Mouse (Mus musculus): ENCODE measurements around the gene Cenps. TPM values are rescaled to one million over a fixed set of nuclear protein-coding genes. Genes with fewer than 3 reads are reported as not detected.

Gene Cenps
- polyA plus RNA-seq, 1 experiment from 2014 or later, result 64.8 TPM

- no peak for DNase-seq (ENCODE audit: extremely low spot score, low spot score)
- 89% methylated on average over 11 of the region's 11 CpGs for whole genome bisulfite sequencing
- Histone ChIP-seq H3K27me3 (ENCODE audit: poor library complexity, severe bottlenecking) (no peaks in the 10 kb centered on the region), H3K4me3 (no peak overlapping the region), H3K27ac (no peak overlapping the region), H3K36me3 (replicated peaks) (peaks cover 64% of the 10 kb centered on the region), H3K4me1 (peaks cover 19% of the 10 kb centered on the region), H3K9me3 (peaks cover 4% of the 10 kb centered on the region; the same call in 1 of the 2 replicates)
These were observed 12.8 kb upstream of the Cenps start for GRCm38 (mm10) chr4:149150256-149150655.

GRCm38 (mm10) chr4:149149611-149150010, 12.2 kb upstream of the Cenps start:
- Histone ChIP-seq H3K36me3 (replicated peaks) (peaks cover 57% of the 10 kb centered on the region), H3K9me3 (no peaks in the 10 kb centered on the region), H3K4me3 (no peak overlapping the region), H3K27ac (no peak overlapping the region), H3K4me1 (peaks cover 21% of the 10 kb centered on the region), H3K27me3 (ENCODE audit: poor library complexity, severe bottlenecking) (no peaks in the 10 kb centered on the region)
- no peak for DNase-seq (ENCODE audit: extremely low spot score, low spot score)
- 84% methylated on average over 7 of the region's 7 CpGs for WGBS

GRCm38 (mm10) chr4:149149196-149149595, 11.8 kb upstream of the Cenps start:
- no peak overlapping the region for H3K27ac ChIP-seq
- 88% methylated on average over 9 of the region's 9 CpGs for WGBS
- peaks cover 53% of the 10 kb centered on the region for H3K36me3 ChIP-seq (replicated peaks)
- no peak overlapping the region for H3K4me3 ChIP-seq
- H3K27me3 ChIP-seq (ENCODE audit: poor library complexity, severe bottlenecking), result no peaks in the 10 kb centered on the region
- H3K4me1 ChIP-seq, result peaks cover 22% of the 10 kb centered on the region
- DNase-seq (ENCODE audit: extremely low spot score, low spot score), result no peak
- no peaks in the 10 kb centered on the region for H3K9me3 ChIP-seq

- Histone ChIP-seq H3K27me3 (ENCODE audit: poor library complexity, severe bottlenecking) (no peaks in the 10 kb centered on the region), H3K4me1 (peaks cover 22% of the 10 kb centered on the region), H3K27ac (no peak overlapping the region), H3K9me3 (no peaks in the 10 kb centered on the region), H3K4me3 (no peak overlapping the region), H3K36me3 (replicated peaks) (peaks cover 42% of the 10 kb centered on the region)
- WGBS, result 74% methylated on average over 4 of the region's 4 CpGs
- DNase-seq (ENCODE audit: extremely low spot score, low spot score), result no peak
These were observed 10.7 kb upstream of the Cenps start for GRCm38 (mm10) chr4:149148084-149148483.

- Histone ChIP-seq H3K4me1 (peaks cover 22% of the 10 kb centered on the region), H3K9me3 (no peaks in the 10 kb centered on the region), H3K36me3 (replicated peaks) (peaks cover 36% of the 10 kb centered on the region), H3K27me3 (ENCODE audit: poor library complexity, severe bottlenecking) (no peaks in the 10 kb centered on the region), H3K4me3 (no peak overlapping the region), H3K27ac (no peak overlapping the region)
- DNase-seq (ENCODE audit: extremely low spot score, low spot score), result no peak
- WGBS, result 86% methylated on average over 7 of the region's 7 CpGs
These were observed 10.1 kb upstream of the Cenps start for GRCm38 (mm10) chr4:149147528-149147927.

GRCm38 (mm10) chr4:149145151-149145550, 7.7 kb upstream of the Cenps start:
- Histone ChIP-seq H3K27ac (no peak overlapping the region), H3K9me3 (no peaks in the 10 kb centered on the region), H3K4me1 (peaks cover 20% of the 10 kb centered on the region), H3K36me3 (replicated peaks) (peaks cover 12% of the 10 kb centered on the region), H3K4me3 (no peak overlapping the region), H3K27me3 (ENCODE audit: poor library complexity, severe bottlenecking) (no peaks in the 10 kb centered on the region)
- WGBS, result 84% methylated on average over 4 of the region's 4 CpGs
- DNase-seq (ENCODE audit: extremely low spot score, low spot score), result no peak

- Histone ChIP-seq H3K9me3 (no peaks in the 10 kb centered on the region), H3K4me1 (peaks cover 18% of the 10 kb centered on the region), H3K27ac (peak overlapping the region; percentile 80), H3K4me3 (no peak overlapping the region), H3K27me3 (ENCODE audit: poor library complexity, severe bottlenecking) (no peaks in the 10 kb centered on the region), H3K36me3 (replicated peaks) (peaks cover 6% of the 10 kb centered on the region)
- DNase-seq (ENCODE audit: extremely low spot score, low spot score), result peak; percentile 88
- WGBS, result 5% methylated on average over 3 of the region's 3 CpGs
These were observed 7.0 kb upstream of the Cenps start for GRCm38 (mm10) chr4:149144459-149144858.

- Histone ChIP-seq H3K36me3 (replicated peaks) (no peaks in the 10 kb centered on the region), H3K27ac (no peak overlapping the region), H3K4me3 (no peak overlapping the region), H3K27me3 (ENCODE audit: poor library complexity, severe bottlenecking) (no peaks in the 10 kb centered on the region), H3K9me3 (no peaks in the 10 kb centered on the region), H3K4me1 (peaks cover 18% of the 10 kb centered on the region)
- 35% methylated on average over 4 of the region's 4 CpGs for WGBS
- DNase-seq (ENCODE audit: extremely low spot score, low spot score), result no peak
These were observed 6.2 kb upstream of the Cenps start for GRCm38 (mm10) chr4:149143594-149143993.

GRCm38 (mm10) chr4:149138515-149138914, 1.1 kb upstream of the Cenps start:
- peaks cover 14% of the 10 kb centered on the region for H3K4me1 ChIP-seq
- no peak overlapping the region for H3K27ac ChIP-seq
- no peaks in the 10 kb centered on the region for H3K9me3 ChIP-seq
- no peak for DNase-seq (ENCODE audit: extremely low spot score, low spot score)
- no peaks in the 10 kb centered on the region for H3K27me3 ChIP-seq (ENCODE audit: poor library complexity, severe bottlenecking)
- no peak overlapping the region for H3K4me3 ChIP-seq
- 81% methylated on average over 8 of the region's 8 CpGs for WGBS
- H3K36me3 ChIP-seq (replicated peaks), result peaks cover 14% of the 10 kb centered on the region

GRCm38 (mm10) chr4:149136116-149136850, 1.1 kb downstream of the Cenps start:
- Histone ChIP-seq H3K4me3 (peak overlapping the region; percentile 66), H3K27me3 (ENCODE audit: poor library complexity, severe bottlenecking) (no peaks in the 10 kb centered on the region), H3K4me1 (peaks cover 19% of the 10 kb centered on the region), H3K9me3 (no peaks in the 10 kb centered on the region), H3K36me3 (replicated peaks) (peaks cover 34% of the 10 kb centered on the region), H3K27ac (peak overlapping the region; percentile 93)
- WGBS, result 76% methylated on average over 18 of the region's 18 CpGs
- peak; percentile 18 for DNase-seq (ENCODE audit: extremely low spot score, low spot score)

GRCm38 (mm10) chr4:149133395-149133794, 4.0 kb downstream of the Cenps start:
- H3K4me1 ChIP-seq, result peaks cover 19% of the 10 kb centered on the region
- no peaks in the 10 kb centered on the region for H3K9me3 ChIP-seq
- H3K4me3 ChIP-seq, result no peak overlapping the region
- no peak for DNase-seq (ENCODE audit: extremely low spot score, low spot score)
- 83% methylated on average over 5 of the region's 5 CpGs for WGBS
- H3K36me3 ChIP-seq (replicated peaks), result peaks cover 62% of the 10 kb centered on the region
- H3K27me3 ChIP-seq (ENCODE audit: poor library complexity, severe bottlenecking), result no peaks in the 10 kb centered on the region
- no peak overlapping the region for H3K27ac ChIP-seq

- Histone ChIP-seq H3K27ac (no peak overlapping the region), H3K4me3 (no peak overlapping the region), H3K27me3 (ENCODE audit: poor library complexity, severe bottlenecking) (no peaks in the 10 kb centered on the region), H3K36me3 (replicated peaks) (peaks cover 77% of the 10 kb centered on the region), H3K4me1 (peaks cover 13% of the 10 kb centered on the region), H3K9me3 (no peaks in the 10 kb centered on the region)
- no peak for DNase-seq (ENCODE audit: extremely low spot score, low spot score)
- 93% methylated on average over 21 of the region's 21 CpGs for whole genome bisulfite sequencing
These were observed 5.5 kb downstream of the Cenps start for GRCm38 (mm10) chr4:149131789-149132565.

All from forebrain, embryonic 10.5 days (tissue).